Mouse (Mus musculus): ENCODE results near the gene Smyd3.
"Not testable (repeated sequence)": the region's sequence is repeated elsewhere in the genome, so short reads cannot be mapped to it uniquely, and the experiment has no call there.

Smyd3 gene

DNA sequence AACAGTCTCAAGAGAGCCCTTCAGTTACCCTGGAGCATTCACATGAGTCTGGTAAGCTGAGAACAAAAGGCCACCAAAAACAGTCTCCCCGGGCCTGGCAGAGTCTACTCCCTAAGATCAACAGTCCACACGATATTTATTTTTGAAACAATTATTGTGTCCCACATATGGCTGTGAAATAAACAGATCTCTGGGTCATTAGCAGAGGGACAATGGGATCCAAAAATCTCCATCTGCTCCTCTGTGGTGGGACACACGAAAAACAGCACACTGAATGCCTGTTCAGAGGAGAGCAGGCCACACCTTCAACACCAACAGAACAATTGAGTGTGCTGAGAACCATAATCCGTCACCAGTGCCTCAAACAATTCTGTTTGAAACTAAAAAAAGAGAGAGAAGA is 300.8 kb downstream of the Smyd3 start:
- DNase-seq: no peak

DNA sequence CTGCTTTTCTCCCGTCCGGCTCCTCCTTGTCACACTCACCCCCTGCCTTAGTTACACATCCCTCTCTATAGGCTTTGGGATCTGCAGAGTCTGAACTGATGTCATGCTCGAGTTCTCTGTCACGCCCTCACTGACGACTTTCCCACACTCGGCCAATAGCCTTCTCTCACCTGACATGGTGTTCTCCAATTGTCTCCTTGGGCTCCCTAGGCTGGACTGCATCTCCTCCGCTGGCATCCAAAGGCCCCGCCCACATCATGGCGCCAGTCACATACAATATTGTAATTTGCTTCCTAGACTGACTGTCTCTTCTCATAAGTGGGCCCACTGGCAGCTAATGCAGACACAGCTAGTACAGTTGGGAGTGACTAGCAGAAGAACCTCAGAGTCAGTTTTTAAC is 304.5 kb downstream of the Smyd3 start:
- no peak for DNase-seq

GRCm38 (mm10) chr1:179212295-179212694 is 305.5 kb downstream of the Smyd3 start:
- DNase-seq: no peak

- DNase-seq: no peak
Measured at GRCm38 (mm10) chr1:179211313-179211712, 306.5 kb downstream of the Smyd3 start.

GRCm38 (mm10) chr1:179207846-179208595 is 309.8 kb downstream of the Smyd3 start:
- DNase-seq: no peak

DNA sequence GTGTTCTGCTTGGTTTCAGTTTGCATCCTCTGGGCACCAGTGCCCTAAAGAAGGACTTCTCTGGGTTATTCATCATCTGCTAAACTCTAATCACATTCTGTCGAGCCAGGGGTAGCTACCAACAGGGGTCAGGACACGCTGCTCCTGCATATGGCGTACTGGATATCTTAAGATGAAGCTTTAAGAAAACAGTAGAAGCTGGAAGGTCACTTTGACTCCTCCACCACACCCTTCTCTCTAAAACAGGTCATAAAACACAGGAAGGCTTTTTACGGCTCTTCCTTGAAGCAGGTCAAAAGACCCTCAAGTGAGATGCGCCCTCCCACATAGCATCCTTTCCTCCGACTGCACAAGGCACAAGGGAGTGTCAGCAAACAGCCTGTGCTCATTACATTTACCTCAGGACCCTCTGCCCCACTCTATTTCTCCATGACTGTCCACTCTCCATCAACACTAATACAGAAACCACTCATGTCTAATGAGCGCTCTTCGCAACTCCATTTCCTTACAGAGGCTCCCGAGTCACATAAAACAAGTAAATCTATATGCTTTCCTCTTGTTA is 310.6 kb downstream of the Smyd3 start:
- no peak for DNase-seq

DNA sequence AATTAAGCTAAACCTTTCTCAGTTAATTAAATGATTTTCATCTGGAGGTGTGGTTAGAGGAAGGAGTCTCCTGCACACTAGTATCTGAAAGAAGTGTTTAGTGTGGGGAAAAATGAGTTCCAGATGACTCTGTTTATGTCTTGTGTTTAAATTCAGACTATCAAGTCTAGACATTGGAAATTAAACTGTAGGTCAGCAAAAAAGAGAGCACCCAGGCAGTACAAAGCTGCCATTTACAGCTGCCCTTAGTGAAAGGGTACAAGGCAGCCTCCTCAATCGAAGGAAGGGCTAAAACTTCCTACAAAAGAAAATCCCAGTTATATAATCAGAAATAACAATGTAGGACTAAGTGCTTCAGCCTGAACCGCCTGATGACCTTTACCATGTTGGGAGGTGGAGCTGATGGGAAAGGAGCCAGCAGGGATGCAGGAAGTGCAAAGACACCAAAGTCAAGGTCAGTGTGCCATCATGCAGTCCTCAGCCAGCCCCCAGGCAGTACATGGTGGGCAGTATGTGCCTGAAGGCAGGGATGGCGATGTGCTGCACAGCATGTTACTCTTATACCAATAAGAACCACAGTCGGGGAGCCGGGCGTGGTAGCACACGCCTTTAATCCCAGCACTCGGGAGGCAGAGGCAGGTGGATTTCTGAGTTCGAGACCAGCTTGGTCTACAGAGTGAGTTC is 319.2 kb downstream of the Smyd3 start:
- DNase-seq: no peak

DNA sequence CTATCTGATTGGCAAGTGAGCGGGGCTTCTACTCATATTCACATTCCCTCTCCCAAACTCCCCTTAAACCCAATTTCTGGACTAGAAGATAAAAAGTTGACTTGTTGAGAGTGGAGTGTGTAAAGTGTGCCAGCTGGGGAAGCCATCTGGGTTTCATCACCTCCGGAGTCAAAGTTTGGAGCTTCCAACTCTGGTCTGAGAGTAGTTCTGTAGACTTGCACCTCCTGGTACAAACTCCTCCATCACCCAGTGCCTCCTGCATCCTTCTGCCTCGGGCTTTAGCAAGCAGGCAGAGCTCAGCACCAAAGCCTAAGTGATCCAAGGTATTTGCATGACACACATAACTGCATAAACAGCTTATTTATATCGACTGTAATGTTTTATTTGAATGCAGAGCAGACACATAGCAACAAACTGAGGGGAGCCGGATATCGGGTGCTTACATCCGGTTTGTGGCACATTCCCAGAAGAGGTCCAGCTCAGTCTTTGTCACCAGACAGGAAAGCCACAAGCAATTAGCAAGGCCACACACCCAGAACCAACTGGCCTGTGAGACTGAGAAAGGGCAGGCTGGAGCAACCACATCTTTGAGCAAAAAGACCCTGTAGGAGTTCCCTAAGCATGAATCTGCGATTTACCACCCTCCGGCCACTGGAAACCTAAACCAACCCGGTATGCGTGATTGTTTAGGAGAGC is 319.9 kb downstream of the Smyd3 start:
- no peak for DNase-seq

DNA sequence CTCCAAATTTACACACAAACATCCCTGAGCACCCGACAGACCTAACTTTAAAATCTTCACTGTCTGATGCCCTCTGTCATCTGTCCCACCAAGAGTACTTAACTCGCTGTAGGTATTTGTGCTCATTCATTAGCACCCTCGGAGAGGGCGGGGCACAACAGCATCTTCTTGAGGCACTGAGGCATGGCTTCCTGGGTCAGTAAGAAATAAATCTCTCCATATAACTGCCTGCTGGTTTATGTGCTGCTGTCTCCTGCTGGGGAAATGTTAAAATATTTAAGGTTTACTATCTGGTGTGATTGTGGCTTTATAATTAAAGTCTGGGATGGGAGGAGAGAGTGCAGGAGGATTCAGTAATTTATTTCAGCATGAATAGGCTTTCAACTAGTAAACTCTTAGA is 320.7 kb downstream of the Smyd3 start:
- no peak for DNase-seq

GRCm38 (mm10) chr1:179196422-179196821 is 321.4 kb downstream of the Smyd3 start:
- no peak for DNase-seq

- DNase-seq: peak; percentile 43 to 62
Measured at GRCm38 (mm10) chr1:179192781-179193180, 325.1 kb downstream of the Smyd3 start.

- no peak for DNase-seq
Measured at GRCm38 (mm10) chr1:179190837-179191236, 327.0 kb downstream of the Smyd3 start.

- DNase-seq: no peak
Measured at GRCm38 (mm10) chr1:179187171-179187570, 330.7 kb downstream of the Smyd3 start.

- no peak for DNase-seq
Measured at GRCm38 (mm10) chr1:179184631-179185030, 333.2 kb downstream of the Smyd3 start.

- no peak for DNase-seq
Measured at GRCm38 (mm10) chr1:179183499-179183898, 334.3 kb downstream of the Smyd3 start.

- DNase-seq: no peak
Measured at GRCm38 (mm10) chr1:179180546-179180945, 337.3 kb downstream of the Smyd3 start.

GRCm38 (mm10) chr1:179176861-179177658 is 340.8 kb downstream of the Smyd3 start:
- no peak for DNase-seq

DNA sequence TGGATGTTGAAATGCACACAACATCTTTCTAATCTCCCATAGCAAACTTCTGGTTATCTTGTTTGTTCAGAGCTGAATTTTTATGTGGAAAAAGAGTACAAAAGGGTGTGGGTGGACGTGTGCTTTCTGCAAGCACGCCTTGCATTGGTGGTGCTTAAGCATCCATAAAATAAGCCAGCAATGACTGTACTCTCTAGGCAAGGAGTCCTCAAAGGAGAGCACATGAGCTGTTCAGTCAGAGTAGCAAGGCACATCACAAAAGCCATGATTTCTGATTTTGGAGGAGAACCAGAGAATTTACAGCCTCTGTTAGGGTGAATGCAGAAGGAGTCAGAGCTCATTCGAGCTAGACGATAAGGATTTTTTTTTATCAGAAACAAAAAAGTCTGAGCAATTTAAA is 343.6 kb downstream of the Smyd3 start:
- no peak for DNase-seq

DNA sequence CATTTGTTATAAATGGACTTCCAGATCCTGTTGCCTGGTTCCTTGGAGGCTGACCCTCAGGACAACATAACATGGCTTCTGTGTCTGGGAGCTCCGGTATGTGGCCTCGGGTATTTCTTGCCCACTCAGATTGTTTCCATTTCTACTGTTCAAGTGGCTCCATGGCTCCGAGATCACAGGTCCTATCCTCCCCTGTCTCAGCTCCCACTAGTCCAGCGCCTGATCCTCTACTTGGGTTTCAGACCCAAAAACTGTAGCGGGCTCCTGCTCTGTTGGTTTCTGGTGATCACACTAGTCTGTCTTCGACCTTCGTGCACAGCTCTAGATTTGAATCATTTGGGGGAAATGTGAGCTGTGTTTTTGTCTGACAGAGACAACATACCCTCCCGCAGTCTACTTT is 347.3 kb downstream of the Smyd3 start:
- no peak for DNase-seq

GRCm38 (mm10) chr1:179169749-179170148 is 348.1 kb downstream of the Smyd3 start:
- no peak for DNase-seq

GRCm38 (mm10) chr1:179169161-179169560 is 348.7 kb downstream of the Smyd3 start:
- peak; percentile 49 to 56 for DNase-seq

DNA sequence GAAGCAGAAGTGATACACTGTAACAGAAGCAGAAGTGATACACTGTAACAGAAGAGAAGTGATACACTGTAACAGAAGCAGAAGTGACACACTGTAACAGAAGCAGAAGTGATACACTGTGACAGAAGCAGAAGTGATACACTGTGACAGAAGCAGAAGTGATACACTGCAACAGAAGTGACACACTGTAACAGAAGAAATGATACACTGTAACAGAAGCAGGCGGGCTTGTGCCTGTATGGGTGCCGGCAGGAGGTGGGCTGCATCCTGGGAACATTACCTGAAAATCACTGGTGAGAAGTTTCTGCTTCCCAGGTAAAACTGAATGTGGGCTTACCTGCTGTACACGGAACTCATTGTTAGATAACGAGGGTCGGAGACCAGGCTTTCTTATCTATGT is 353.6 kb downstream of the Smyd3 start:
- DNase-seq: not testable (repeated sequence)

DNA sequence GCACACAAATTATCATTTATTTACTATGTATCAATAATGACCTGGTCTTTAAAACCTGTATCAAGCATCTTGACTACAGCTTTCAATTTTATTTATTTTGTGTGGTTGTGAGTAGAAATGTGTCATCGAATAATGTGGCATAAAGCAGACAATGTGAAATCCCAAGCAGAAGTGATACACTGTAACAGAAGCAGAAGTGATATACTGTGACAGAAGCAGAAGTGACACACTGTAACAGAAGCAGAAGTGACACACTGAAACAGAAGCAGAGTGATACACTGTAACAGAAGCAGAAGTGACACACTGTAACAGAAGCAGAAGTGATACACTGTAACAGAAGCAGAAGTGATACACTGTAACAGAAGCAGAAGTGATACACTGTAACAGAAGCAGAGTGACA is 355.1 kb downstream of the Smyd3 start:
- not testable (repeated sequence) for DNase-seq

Measured in cerebellum, postnatal 14 days (tissue).